Mouse (Mus musculus) forebrain, embryonic 12.5 days (tissue): ENCODE data around the gene Il6ra. TPM values are rescaled to one million over a fixed set of nuclear protein-coding genes. Genes with fewer than 3 reads are reported as not detected.
A peak's percentile ranks its signal among the peaks of the same experiment; 100 is the strongest.

Experiments used
- ATAC-seq: fragments of 200-750 bp; cut with Nextera tagmentation; 2 replicates; pipeline ENCODE4 v1.8.0; 2017; ENCODE audit warnings: moderate TSS enrichment; ENCODE audit not compliant: low FRiP score
- H3K27ac ChIP-seq: fragments of 300-500 bp; sonication (generic); 2 replicates; pipeline ENCODE4 v1.5.1; 2016; ENCODE audit warnings: mild to moderate bottlenecking
- H3K27me3 ChIP-seq: fragments of 300-500 bp; sonication (generic); 2 replicates; pipeline ENCODE4 v1.6.1; 2016; ENCODE audit warnings: mild to moderate bottlenecking
- H3K36me3 ChIP-seq: fragments of 300-500 bp; sonication (generic); replicated peaks from 2 replicates; pipeline ENCODE4 v1.6.1; 2016; ENCODE audit warnings: mild to moderate bottlenecking
- H3K4me1 ChIP-seq: fragments of 300-500 bp; sonication (generic); 2 replicates; pipeline ENCODE4 v1.6.1; 2016
- H3K4me2 ChIP-seq: fragments of 300-500 bp; sonication (generic); 2 replicates; pipeline ENCODE4 v1.6.1; 2016; ENCODE audit warnings: mild to moderate bottlenecking, moderate library complexity
- H3K4me3 ChIP-seq: fragments of 300-500 bp; sonication (generic); replicated peaks from 2 replicates; pipeline ENCODE4 v1.5.1; 2016; ENCODE audit warnings: mild to moderate bottlenecking
- H3K9ac ChIP-seq: fragments of 300-500 bp; sonication (generic); 2 replicates; pipeline ENCODE4 v1.6.1; 2016; ENCODE audit warnings: mild to moderate bottlenecking
- H3K9me3 ChIP-seq: fragments of 300-500 bp; sonication (generic); 2 replicates; pipeline ENCODE4 v1.6.1; 2016
- WGBS: fragments of 180-500 bp; shearing (Covaris S2); methylation state at CpG from one replicate; pipeline ENCODE4 v1.1.7; 2016; 5-methylcytosine and 5-hydroxymethylcytosine counted together
- polyA plus RNA-seq: library from polyadenylated mRNA; unstranded; fragments of >200 nt; fragmentation: Nextera tagmentation; extraction: Ambion mirVana; gene quantifications from 2 replicates; pipeline ENCODE4 v1.2.1, GENCODE M21; 2016

Il6ra gene
- 0.29 and 0.42 TPM in 2 replicates for polyA plus RNA-seq

- H3K9me3 ChIP-seq = no peaks in the 10 kb centered on the region
- 1% methylated on average over 75 of the region's 75 CpGs for WGBS
- no peaks in the 10 kb centered on the region for H3K36me3 ChIP-seq
- H3K27ac ChIP-seq = no peak within 1 kb of the TSS
- H3K4me1 ChIP-seq = peaks cover 13% of the 10 kb centered on the region
- peak within 1 kb of the TSS; percentile 97 for H3K4me2 ChIP-seq
- ATAC-seq = peak; percentile 82
- H3K27me3 ChIP-seq = peaks cover 56% of the 10 kb centered on the region
- H3K4me3 ChIP-seq = peak within 1 kb of the TSS; percentile 53
- peak within 1 kb of the TSS; percentile 59 for H3K9ac ChIP-seq
Measured at GRCm38 (mm10) chr3:89912543-89913391, at the start of gene Il6ra. TSS of gene Il6ra (minus strand) at chr3:89913196.

DNA sequence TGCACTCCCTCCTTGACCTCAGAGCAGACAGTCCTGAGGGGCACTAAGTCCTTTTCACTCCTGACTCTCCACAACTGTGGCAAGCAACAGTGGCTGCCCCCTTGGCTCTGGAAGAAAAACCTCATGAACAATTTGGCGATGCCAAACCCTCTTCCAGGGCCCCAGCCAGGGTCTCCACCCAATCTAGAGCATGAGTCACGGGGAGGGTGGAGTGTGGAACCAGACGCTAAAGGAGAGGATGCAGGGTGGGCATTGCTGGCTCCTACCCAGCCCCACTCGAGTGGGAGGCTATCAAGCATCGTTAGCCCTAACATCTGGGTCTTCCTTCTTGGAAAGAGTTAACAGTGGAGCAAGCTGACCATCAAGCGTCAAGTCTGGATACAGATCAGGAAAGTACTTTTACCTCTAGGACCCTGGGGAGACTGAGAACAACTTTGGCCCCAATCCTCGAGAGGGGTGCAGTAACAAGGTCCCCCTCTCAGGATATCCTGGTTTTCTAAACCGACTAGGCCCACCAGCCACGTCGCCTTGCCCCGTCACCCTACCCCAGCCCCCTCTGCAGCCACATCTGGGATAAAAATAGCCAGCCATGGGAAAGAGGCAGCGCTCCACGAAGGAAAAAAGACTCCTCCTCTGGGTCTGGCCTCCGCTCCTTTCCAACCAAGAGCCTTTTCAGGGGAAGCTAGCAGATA, 49.2 kb upstream of the Il6ra start:
- H3K27me3 ChIP-seq = no peaks in the 10 kb centered on the region
- ATAC-seq = no peak
- H3K4me3 ChIP-seq = peak overlapping the region; percentile 97
- no peaks in the 10 kb centered on the region for H3K9me3 ChIP-seq
- peaks cover 58% of the 10 kb centered on the region for H3K4me1 ChIP-seq
- peak overlapping the region; percentile 97 for H3K9ac ChIP-seq
- 8% methylated on average over 14 of the region's 14 CpGs for WGBS
- peaks cover 22% of the 10 kb centered on the region for H3K36me3 ChIP-seq
- peak overlapping the region; percentile 97 for H3K4me2 ChIP-seq
- peak overlapping the region; percentile 94 for H3K27ac ChIP-seq

DNA sequence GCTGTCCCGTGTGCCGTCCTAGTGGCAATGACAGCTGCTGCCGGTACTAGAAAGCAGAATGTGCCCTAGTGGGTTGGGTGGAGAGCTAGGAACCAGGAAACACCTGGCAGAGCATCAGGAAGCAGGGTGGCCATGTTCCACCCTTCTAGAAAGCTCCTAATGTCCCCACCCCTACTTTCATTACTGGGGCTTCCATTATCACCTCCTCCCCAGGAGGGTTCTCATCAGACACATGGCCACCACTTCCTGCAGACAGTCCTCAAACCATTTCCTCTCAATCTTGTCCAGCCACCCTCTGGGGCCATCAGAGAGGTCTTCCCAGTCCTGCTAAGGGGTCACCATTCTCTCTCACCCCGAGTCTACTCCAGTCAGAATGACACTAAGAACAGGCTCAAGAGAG, 48.4 kb upstream of the Il6ra start:
- Histone ChIP-seq H3K4me1 (peaks cover 58% of the 10 kb centered on the region), H3K27ac (0 out of 2 replicates have a peak overlapping the region, but pooled peaks have one; percentile 46), H3K4me3 (peak overlapping the region; percentile 97), H3K9me3 (no peaks in the 10 kb centered on the region), H3K9ac (peak overlapping the region; percentile 97), H3K27me3 (no peaks in the 10 kb centered on the region), H3K36me3 (peaks cover 30% of the 10 kb centered on the region), H3K4me2 (peak overlapping the region; percentile 97)
- 58% methylated on average over 4 of the region's 4 CpGs for WGBS
- ATAC-seq = no peak

DNA sequence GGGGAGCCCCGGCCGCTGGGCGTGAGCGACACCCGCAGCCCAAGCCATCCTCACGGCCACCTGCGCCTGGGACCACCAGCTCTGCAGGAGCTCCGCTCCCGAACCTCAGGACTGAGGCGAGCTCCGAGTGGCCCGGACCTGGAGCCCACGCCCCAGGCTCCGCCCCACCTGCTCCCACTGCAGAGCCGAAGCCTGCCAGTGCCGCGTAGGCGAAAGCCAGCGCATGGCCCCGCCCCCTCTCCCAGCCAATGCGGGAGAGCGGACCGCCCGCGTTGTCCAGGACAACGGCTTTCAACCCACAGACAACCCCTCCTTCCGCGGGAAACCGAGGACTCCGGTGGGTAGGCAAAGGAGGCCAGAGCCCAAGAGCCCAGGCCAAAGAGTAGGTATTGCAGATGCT, 47.5 kb upstream of the Il6ra start:
- peak overlapping the region; percentile 97 for H3K4me2 ChIP-seq
- peak overlapping the region; percentile 97 for H3K9ac ChIP-seq
- WGBS = under 1% methylated on average over 30 of the region's 30 CpGs
- no peaks in the 10 kb centered on the region for H3K27me3 ChIP-seq
- ATAC-seq = peak; percentile 92
- H3K4me3 ChIP-seq = peak overlapping the region; percentile 97
- H3K27ac ChIP-seq = peak overlapping the region; percentile 61
- peaks cover 58% of the 10 kb centered on the region for H3K4me1 ChIP-seq
- peaks cover 39% of the 10 kb centered on the region for H3K36me3 ChIP-seq
- H3K9me3 ChIP-seq = no peaks in the 10 kb centered on the region

DNA sequence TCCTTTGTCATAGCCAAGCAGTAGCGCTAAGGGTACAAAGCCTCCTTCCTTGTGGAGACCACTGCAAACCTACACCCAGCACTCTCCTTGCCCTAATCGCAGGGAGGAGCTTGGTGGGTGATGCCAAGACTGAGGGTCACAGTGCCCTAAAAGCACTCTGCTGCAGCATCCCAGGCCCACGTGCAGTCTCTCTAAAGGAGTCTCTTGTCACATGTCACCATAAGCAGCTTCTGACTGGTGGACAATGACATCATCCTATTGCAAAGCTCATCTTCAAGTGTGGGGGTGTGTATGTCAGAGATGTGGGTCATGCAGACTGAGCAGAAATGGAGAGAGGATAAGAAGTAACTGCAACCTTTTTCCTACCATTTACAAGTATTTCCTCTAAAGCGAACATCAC, 46.4 kb upstream of the Il6ra start:
- Histone ChIP-seq H3K4me2 (peak overlapping the region; percentile 97), H3K36me3 (peaks cover 50% of the 10 kb centered on the region), H3K9ac (peak overlapping the region; percentile 97), H3K27ac (no peak overlapping the region), H3K4me1 (peaks cover 49% of the 10 kb centered on the region), H3K27me3 (no peaks in the 10 kb centered on the region), H3K9me3 (no peaks in the 10 kb centered on the region), H3K4me3 (peak overlapping the region; percentile 97)
- WGBS = 65% methylated on average over 4 of the region's 4 CpGs
- ATAC-seq = no peak

GRCm38 (mm10) chr3:89957880-89958279, 44.9 kb upstream of the Il6ra start:
- no peak overlapping the region for H3K9ac ChIP-seq
- H3K4me3 ChIP-seq = no peak overlapping the region
- H3K9me3 ChIP-seq = no peaks in the 10 kb centered on the region
- peaks cover 42% of the 10 kb centered on the region for H3K4me1 ChIP-seq
- no peak overlapping the region for H3K27ac ChIP-seq
- WGBS = 94% methylated on average over 9 of the region's 9 CpGs
- peaks cover 62% of the 10 kb centered on the region for H3K36me3 ChIP-seq
- no peak overlapping the region for H3K4me2 ChIP-seq
- no peaks in the 10 kb centered on the region for H3K27me3 ChIP-seq
- ATAC-seq = no peak

- peaks cover 77% of the 10 kb centered on the region for H3K36me3 ChIP-seq
Measured at GRCm38 (mm10) chr3:89956177-89956971, 43.4 kb upstream of the Il6ra start.

DNA sequence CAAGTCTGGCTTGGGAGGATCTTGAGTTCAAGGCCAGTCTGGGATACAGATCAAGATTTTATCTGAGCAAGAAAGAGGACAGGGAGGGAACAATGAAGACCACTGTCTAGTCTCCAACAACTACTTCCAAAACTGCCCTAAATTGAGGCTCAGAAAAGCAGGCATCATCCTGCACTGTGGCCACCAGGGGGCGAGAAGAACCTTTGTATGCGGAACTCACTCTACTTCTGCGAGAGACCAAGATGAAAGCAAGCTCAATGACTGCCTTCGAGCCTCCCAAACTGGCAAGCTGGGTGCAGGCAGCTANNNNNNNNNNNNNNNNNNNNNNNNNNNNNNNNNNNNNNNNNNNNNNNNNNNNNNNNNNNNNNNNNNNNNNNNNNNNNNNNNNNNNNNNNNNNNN, 40.4 kb upstream of the Il6ra start:
- no peak overlapping the region for H3K27ac ChIP-seq

More at GRCm38 (mm10) chr3:89956177-89956971, 43.4 kb upstream of the Il6ra start:
- Histone ChIP-seq H3K27ac (no peak overlapping the region), H3K4me2 (no peak overlapping the region), H3K4me3 (no peak overlapping the region), H3K27me3 (no peaks in the 10 kb centered on the region), H3K9ac (no peak overlapping the region), H3K4me1 (peaks cover 29% of the 10 kb centered on the region), H3K9me3 (no peaks in the 10 kb centered on the region)
- 94% methylated on average over 7 of the region's 7 CpGs for WGBS
- ATAC-seq = no peak

DNA sequence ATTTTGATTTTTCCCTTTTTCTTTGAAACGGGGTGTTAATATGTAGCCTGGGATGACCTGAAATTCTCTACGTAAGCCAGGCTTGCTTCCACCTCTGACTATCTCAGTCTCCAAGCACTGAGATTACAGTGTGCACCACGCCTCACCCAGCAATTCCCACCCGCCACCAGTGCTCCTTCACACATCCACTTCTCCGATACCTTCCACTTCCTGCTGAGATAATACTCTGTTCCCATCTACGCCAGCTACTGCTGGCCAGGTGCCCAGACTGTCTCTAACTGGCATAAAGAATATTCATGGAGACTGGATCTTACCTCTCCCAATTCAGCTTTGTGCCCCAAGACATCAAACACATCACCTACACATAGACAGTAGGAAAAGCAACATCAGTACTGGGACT, 35.7 kb upstream of the Il6ra start:
- WGBS = 88% methylated on average over 6 of the region's 6 CpGs
- no peak overlapping the region for H3K4me3 ChIP-seq
- H3K27me3 ChIP-seq = no peaks in the 10 kb centered on the region
- H3K9ac ChIP-seq = no peak overlapping the region
- no peaks in the 10 kb centered on the region for H3K9me3 ChIP-seq
- peaks cover 96% of the 10 kb centered on the region for H3K36me3 ChIP-seq
- no peak for ATAC-seq
- no peak overlapping the region for H3K4me2 ChIP-seq
- no peak overlapping the region for H3K27ac ChIP-seq
- no peaks in the 10 kb centered on the region for H3K4me1 ChIP-seq

More for the DNA sequence above, 40.4 kb upstream of the Il6ra start:
- Histone ChIP-seq H3K36me3 (peaks cover 95% of the 10 kb centered on the region), H3K27me3 (no peaks in the 10 kb centered on the region), H3K9ac (no peak overlapping the region), H3K4me2 (no peak overlapping the region), H3K4me1 (no peaks in the 10 kb centered on the region), H3K9me3 (no peaks in the 10 kb centered on the region), H3K4me3 (no peak overlapping the region)
- 4% methylated on average over 4 of the region's 4 CpGs for WGBS
- ATAC-seq = 0 out of 2 replicates have a peak, but pooled peaks have one; percentile 30

GRCm38 (mm10) chr3:89948021-89948420, 35.0 kb upstream of the Il6ra start:
- Histone ChIP-seq H3K4me2 (no peak overlapping the region), H3K27me3 (no peaks in the 10 kb centered on the region), H3K9ac (no peak overlapping the region), H3K9me3 (no peaks in the 10 kb centered on the region), H3K27ac (no peak overlapping the region), H3K4me3 (no peak overlapping the region), H3K36me3 (peaks cover 99% of the 10 kb centered on the region), H3K4me1 (no peaks in the 10 kb centered on the region)
- no peak for ATAC-seq
- 84% methylated on average over 11 of the region's 11 CpGs for WGBS

DNA sequence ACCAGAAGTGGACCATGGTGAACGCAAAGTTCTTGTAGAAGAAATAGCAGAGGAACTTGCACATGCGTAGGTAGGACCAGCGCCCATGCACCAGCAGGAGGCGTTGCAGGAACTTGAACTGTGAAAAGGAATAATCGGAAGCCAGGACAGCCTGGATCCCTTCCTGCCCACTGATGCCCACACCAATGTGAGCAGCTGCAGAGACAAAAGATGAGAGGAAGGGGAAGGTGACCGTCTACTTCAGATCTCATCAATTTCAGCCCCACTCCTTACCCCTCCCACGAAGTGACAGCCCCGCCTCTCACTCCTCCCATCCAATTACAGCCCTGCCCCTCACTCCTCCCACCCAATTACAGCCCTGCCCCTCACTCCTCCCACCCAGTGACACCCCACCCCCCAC, 32.0 kb upstream of the Il6ra start:
- H3K27me3 ChIP-seq = no peaks in the 10 kb centered on the region
- H3K9ac ChIP-seq = no peak overlapping the region
- H3K4me1 ChIP-seq = no peaks in the 10 kb centered on the region
- 84% methylated on average over 8 of the region's 8 CpGs for WGBS
- no peak for ATAC-seq
- H3K27ac ChIP-seq = no peak overlapping the region
- H3K4me2 ChIP-seq = no peak overlapping the region
- no peaks in the 10 kb centered on the region for H3K9me3 ChIP-seq
- peaks cover 100% of the 10 kb centered on the region for H3K36me3 ChIP-seq
- H3K4me3 ChIP-seq = no peak overlapping the region

DNA sequence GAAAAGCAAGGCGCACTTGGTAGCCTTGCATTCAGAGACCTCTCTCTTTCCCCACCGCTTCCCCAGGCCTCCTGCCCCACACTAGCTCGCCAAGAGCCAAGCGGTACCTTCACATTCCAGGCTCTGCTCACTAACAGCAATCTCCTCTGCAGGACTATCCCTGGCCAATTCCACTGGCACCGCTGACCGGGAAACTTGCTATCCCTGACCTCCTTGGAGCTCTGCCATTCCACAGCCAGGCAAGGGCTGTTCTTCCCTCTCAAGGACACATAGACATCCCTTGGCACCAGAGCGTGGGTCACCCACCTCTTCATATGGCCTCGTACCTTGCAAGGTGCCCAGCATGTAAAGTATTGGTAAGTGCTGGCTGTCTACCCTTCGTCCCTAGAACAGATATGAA, 29.9 kb upstream of the Il6ra start:
- WGBS = 86% methylated on average over 9 of the region's 9 CpGs
- Histone ChIP-seq H3K9ac (no peak overlapping the region), H3K4me1 (no peaks in the 10 kb centered on the region), H3K9me3 (no peaks in the 10 kb centered on the region), H3K36me3 (peaks cover 95% of the 10 kb centered on the region), H3K27me3 (no peaks in the 10 kb centered on the region), H3K4me3 (no peak overlapping the region), H3K4me2 (no peak overlapping the region), H3K27ac (no peak overlapping the region)
- no peak for ATAC-seq
